Mouse (Mus musculus): Measurements from ENCODE around the gene Nudt6. TPM values are rescaled to one million over a fixed set of nuclear protein-coding genes. Genes with fewer than 3 reads are reported as not detected.

The Nudt6 gene
- polyA plus RNA-seq (2016; fragmentation: Nextera tagmentation; extraction: Ambion mirVana) = 10.0 and 12.4 TPM in 2 replicates

DNA sequence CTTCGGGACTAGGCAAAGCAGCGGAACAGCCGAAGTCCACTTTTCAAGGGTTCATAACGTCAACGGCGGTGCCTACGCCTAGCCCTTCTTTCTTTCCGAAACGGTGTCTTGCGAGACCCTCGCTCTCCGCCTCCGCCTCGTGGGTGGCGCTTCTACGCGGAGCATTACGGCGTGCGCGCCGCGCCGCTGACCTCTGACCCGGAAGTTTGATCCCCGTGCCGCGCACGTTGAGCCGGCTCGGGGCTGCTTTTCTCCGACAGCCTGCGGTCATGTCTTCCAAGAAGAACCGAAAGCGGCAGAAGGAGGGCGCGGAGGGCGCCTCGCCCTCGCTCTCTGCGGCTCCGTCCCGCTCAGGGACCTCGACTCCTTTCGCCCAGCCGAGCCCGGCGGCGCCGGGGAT is at the start of gene Nudt6:
Gene Nudt6 (minus strand): TSS at position 140 of the 400 bp plus-strand sequence.
- no peaks in the 10 kb centered on the region for H3K36me3 ChIP-seq
- H3K9ac ChIP-seq = peak within 1 kb of the TSS; percentile 86
- H3K27me3 ChIP-seq (replicated peaks) = no peaks in the 10 kb centered on the region
- H3K4me1 ChIP-seq (replicated peaks) = peaks cover 11% of the 10 kb centered on the region
- ATAC-seq (ENCODE audit: insufficient number of reproducible peaks, low FRiP score) = peak; percentile 88
- peak within 1 kb of the TSS; percentile 88 for H3K4me2 ChIP-seq
- H3K4me3 ChIP-seq = peak within 1 kb of the TSS; percentile 85
- no peaks in the 10 kb centered on the region for H3K9me3 ChIP-seq (replicated peaks)
- peak within 1 kb of the TSS; percentile 93 for H3K27ac ChIP-seq (ENCODE audit: poor library complexity, severe bottlenecking)
- WGBS = under 1% methylated on average over 50 of the region's 50 CpGs

DNA sequence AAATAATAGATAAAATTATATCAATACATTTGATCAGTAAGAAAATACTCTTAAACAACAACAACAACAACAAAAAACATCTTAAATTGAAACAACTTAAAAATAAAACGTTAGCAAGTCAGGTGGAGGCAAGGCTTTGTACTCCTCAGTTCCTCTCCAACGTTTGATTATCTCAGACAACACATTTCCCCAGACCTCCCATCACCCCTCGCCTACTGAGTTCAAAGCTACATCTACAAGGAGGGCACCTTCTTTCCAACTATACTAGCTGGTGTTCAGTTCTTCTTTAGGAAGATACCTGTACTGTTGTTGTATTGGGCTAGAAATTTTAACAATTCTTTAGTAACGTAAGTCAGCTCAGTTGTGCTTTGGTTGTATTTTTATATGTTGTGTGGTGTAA is 49.3 kb upstream of the Nudt6 start:
- Histone ChIP-seq H3K9ac (no peak overlapping the region), H3K4me2 (no peak overlapping the region), H3K36me3 (peaks cover 6% of the 10 kb centered on the region; the same call in 1 of the 2 replicates), H3K4me1 (replicated peaks) (no peaks in the 10 kb centered on the region), H3K9me3 (replicated peaks) (no peaks in the 10 kb centered on the region), H3K27ac (ENCODE audit: poor library complexity, severe bottlenecking) (no peak overlapping the region), H3K4me3 (no peak overlapping the region), H3K27me3 (replicated peaks) (no peaks in the 10 kb centered on the region)
- ATAC-seq (ENCODE audit: insufficient number of reproducible peaks, low FRiP score) = no peak
- 73% methylated on average over 4 of the region's 4 CpGs for WGBS

- Histone ChIP-seq H3K4me2 (no peak overlapping the region), H3K27ac (ENCODE audit: poor library complexity, severe bottlenecking) (no peak overlapping the region), H3K36me3 (peaks cover 6% of the 10 kb centered on the region; the same call in 1 of the 2 replicates), H3K4me1 (replicated peaks) (no peaks in the 10 kb centered on the region), H3K4me3 (no peak overlapping the region), H3K9me3 (replicated peaks) (no peaks in the 10 kb centered on the region), H3K9ac (no peak overlapping the region), H3K27me3 (replicated peaks) (no peaks in the 10 kb centered on the region)
- WGBS = 90% methylated on average over 2 of the region's 2 CpGs
- no peak for ATAC-seq (ENCODE audit: insufficient number of reproducible peaks, low FRiP score)
Measured at GRCm38 (mm10) chr3:37468170-37468569, 48.2 kb upstream of the Nudt6 start.

GRCm38 (mm10) chr3:37455992-37456391 is 36.0 kb upstream of the Nudt6 start:
- WGBS = 41% methylated on average over 1 of the region's 1 CpGs
- Histone ChIP-seq H3K4me1 (replicated peaks) (no peaks in the 10 kb centered on the region), H3K27me3 (replicated peaks) (no peaks in the 10 kb centered on the region), H3K4me3 (no peak overlapping the region), H3K36me3 (peaks cover 4% of the 10 kb centered on the region; the same call in 1 of the 2 replicates), H3K9ac (no peak overlapping the region), H3K4me2 (no peak overlapping the region), H3K9me3 (replicated peaks) (no peaks in the 10 kb centered on the region), H3K27ac (ENCODE audit: poor library complexity, severe bottlenecking) (no peak overlapping the region)
- no peak for ATAC-seq (ENCODE audit: insufficient number of reproducible peaks, low FRiP score)

GRCm38 (mm10) chr3:37443409-37443808 is 23.4 kb upstream of the Nudt6 start:
- no peak for ATAC-seq (ENCODE audit: insufficient number of reproducible peaks, low FRiP score)
- Histone ChIP-seq H3K4me3 (no peak overlapping the region), H3K9me3 (replicated peaks) (no peaks in the 10 kb centered on the region), H3K27me3 (replicated peaks) (no peaks in the 10 kb centered on the region), H3K9ac (no peak overlapping the region), H3K27ac (ENCODE audit: poor library complexity, severe bottlenecking) (no peak overlapping the region), H3K4me2 (no peak overlapping the region), H3K4me1 (replicated peaks) (no peaks in the 10 kb centered on the region), H3K36me3 (peaks cover 23% of the 10 kb centered on the region)
- 97% methylated on average over 2 of the region's 2 CpGs for WGBS

DNA sequence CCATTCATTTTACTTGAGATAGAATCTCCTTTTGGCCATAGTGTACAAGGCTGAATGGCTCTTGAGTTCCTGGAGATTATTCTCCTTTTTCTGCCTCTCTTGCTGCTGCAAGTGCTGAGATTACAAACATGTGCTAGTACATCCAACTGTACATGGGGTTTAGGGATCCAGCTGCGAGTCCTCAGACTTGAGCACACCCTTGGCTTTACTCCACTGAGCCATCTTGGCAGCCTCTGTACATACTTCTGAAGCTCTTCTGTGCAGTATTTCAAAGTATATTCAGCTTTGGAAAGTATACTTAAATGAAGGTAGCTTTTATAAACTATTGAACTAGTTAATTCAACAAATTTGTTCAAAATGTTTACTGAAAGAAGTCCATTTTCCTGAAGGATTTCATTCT is 19.8 kb upstream of the Nudt6 start:
- no peak overlapping the region for H3K4me2 ChIP-seq
- no peak overlapping the region for H3K4me3 ChIP-seq
- no peak overlapping the region for H3K27ac ChIP-seq (ENCODE audit: poor library complexity, severe bottlenecking)
- ATAC-seq (ENCODE audit: insufficient number of reproducible peaks, low FRiP score) = no peak
- no peaks in the 10 kb centered on the region for H3K4me1 ChIP-seq (replicated peaks)
- 90% methylated on average over 1 of the region's 1 CpGs for WGBS
- no peaks in the 10 kb centered on the region for H3K27me3 ChIP-seq (replicated peaks)
- peaks cover 27% of the 10 kb centered on the region for H3K36me3 ChIP-seq
- H3K9me3 ChIP-seq (replicated peaks) = no peaks in the 10 kb centered on the region
- H3K9ac ChIP-seq = no peak overlapping the region

- no peaks in the 10 kb centered on the region for H3K27me3 ChIP-seq (replicated peaks)
- no peaks in the 10 kb centered on the region for H3K4me1 ChIP-seq (replicated peaks)
- H3K36me3 ChIP-seq = peaks cover 27% of the 10 kb centered on the region
- no peaks in the 10 kb centered on the region for H3K9me3 ChIP-seq (replicated peaks)
- H3K4me2 ChIP-seq = no peak overlapping the region
- H3K27ac ChIP-seq (ENCODE audit: poor library complexity, severe bottlenecking) = no peak overlapping the region
- no peak overlapping the region for H3K9ac ChIP-seq
- no peak overlapping the region for H3K4me3 ChIP-seq
- no peak for ATAC-seq (ENCODE audit: insufficient number of reproducible peaks, low FRiP score)
Measured at GRCm38 (mm10) chr3:37430359-37430758, 10.3 kb upstream of the Nudt6 start.

DNA sequence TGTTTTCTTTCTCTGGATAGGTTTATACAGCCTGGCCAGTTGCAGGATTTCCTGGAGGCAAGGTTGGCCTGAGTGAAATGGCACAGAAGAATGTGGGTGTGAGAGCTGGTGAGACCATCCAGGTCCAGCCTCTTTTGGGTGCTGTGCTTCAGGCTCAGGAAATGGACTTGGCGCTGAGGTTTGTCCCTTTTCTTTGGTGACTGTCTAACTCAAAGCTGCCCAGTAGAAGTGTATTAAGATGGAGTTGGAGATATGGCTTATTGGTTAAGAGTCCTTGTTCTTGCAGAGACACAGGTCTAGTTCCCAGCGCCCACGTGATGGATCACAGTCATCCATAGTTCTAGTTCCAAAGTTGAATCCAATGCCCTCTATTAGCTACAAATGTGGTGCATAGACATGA is 6.1 kb upstream of the Nudt6 start:
- ATAC-seq (ENCODE audit: insufficient number of reproducible peaks, low FRiP score) = no peak
- no peaks in the 10 kb centered on the region for H3K9me3 ChIP-seq (replicated peaks)
- no peak overlapping the region for H3K27ac ChIP-seq (ENCODE audit: poor library complexity, severe bottlenecking)
- peaks cover 23% of the 10 kb centered on the region for H3K36me3 ChIP-seq
- 92% methylated on average over 3 of the region's 3 CpGs for WGBS
- no peak overlapping the region for H3K9ac ChIP-seq
- H3K4me1 ChIP-seq (replicated peaks) = peaks cover 4% of the 10 kb centered on the region
- no peak overlapping the region for H3K4me2 ChIP-seq
- H3K27me3 ChIP-seq (replicated peaks) = no peaks in the 10 kb centered on the region
- no peak overlapping the region for H3K4me3 ChIP-seq

- 18% methylated on average over 3 of the region's 3 CpGs for WGBS
- Histone ChIP-seq H3K4me3 (peak overlapping the region; percentile 85), H3K4me2 (peak overlapping the region; percentile 88), H3K9me3 (replicated peaks) (no peaks in the 10 kb centered on the region), H3K27ac (ENCODE audit: poor library complexity, severe bottlenecking) (no peak overlapping the region), H3K9ac (peak overlapping the region; percentile 86), H3K36me3 (peaks cover 7% of the 10 kb centered on the region), H3K27me3 (replicated peaks) (no peaks in the 10 kb centered on the region), H3K4me1 (replicated peaks) (peaks cover 11% of the 10 kb centered on the region)
- ATAC-seq (ENCODE audit: insufficient number of reproducible peaks, low FRiP score) = no peak
Measured at GRCm38 (mm10) chr3:37421179-37421578, 1.2 kb upstream of the Nudt6 start.

GRCm38 (mm10) chr3:37420641-37421040 is 630 bp upstream of the Nudt6 start:
- ATAC-seq (ENCODE audit: insufficient number of reproducible peaks, low FRiP score) = no peak

DNA sequence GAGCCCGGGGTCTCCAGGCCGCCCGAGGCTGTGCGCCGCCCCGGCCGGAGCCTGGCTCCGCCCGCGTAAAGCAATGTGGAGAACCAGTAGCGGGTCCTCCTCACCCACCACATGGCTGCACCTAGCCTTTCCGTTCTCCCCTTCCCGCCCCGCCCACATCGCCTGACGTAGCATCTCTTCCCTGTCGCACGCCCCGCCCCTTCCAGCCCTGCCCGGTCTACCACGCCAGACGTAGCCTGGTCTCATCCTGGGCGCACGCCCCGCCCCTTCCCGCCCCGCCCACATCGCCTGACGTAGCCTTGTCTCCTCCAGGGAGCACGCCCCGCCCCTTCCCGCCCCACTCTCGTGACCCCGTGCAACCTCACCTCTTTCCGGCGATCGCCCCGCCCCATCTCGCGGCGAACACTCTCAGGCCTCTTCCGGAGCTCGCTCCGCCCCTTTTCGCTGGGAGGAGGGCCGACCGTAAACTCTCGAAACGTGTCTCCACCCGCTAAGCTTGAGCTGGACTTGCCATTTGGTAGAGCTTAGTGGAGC is 486 bp downstream of the Nudt6 start, which contains the start of gene Spata5:
Gene Spata5 (plus strand): TSS at position 439 of the 534 bp plus-strand sequence.
- Histone ChIP-seq H3K4me1 (replicated peaks) (peaks cover 11% of the 10 kb centered on the region), H3K9me3 (replicated peaks) (no peaks in the 10 kb centered on the region), H3K27ac (ENCODE audit: poor library complexity, severe bottlenecking) (peak within 1 kb of the TSS; percentile 93), H3K27me3 (replicated peaks) (no peaks in the 10 kb centered on the region), H3K36me3 (no peaks in the 10 kb centered on the region), H3K4me3 (peak within 1 kb of the TSS; percentile 85), H3K4me2 (peak within 1 kb of the TSS; percentile 88), H3K9ac (peak within 1 kb of the TSS; percentile 86)
- ATAC-seq (ENCODE audit: insufficient number of reproducible peaks, low FRiP score) = peak; percentile 98
- under 1% methylated on average over 49 of the region's 50 CpGs for WGBS

More at GRCm38 (mm10) chr3:37420641-37421040, 630 bp upstream of the Nudt6 start:
- WGBS = under 1% methylated on average over 24 of the region's 24 CpGs
- peaks cover 4% of the 10 kb centered on the region for H3K36me3 ChIP-seq
- peaks cover 11% of the 10 kb centered on the region for H3K4me1 ChIP-seq (replicated peaks)
- H3K4me2 ChIP-seq = peak overlapping the region; percentile 88
- no peaks in the 10 kb centered on the region for H3K27me3 ChIP-seq (replicated peaks)
- H3K4me3 ChIP-seq = peak overlapping the region; percentile 85
- peak overlapping the region; percentile 86 for H3K9ac ChIP-seq
- H3K27ac ChIP-seq (ENCODE audit: poor library complexity, severe bottlenecking) = peak overlapping the region; percentile 83
- no peaks in the 10 kb centered on the region for H3K9me3 ChIP-seq (replicated peaks)

GRCm38 (mm10) chr3:37418961-37419457 is 1.0 kb downstream of the Nudt6 start:
- peak overlapping the region; percentile 93 for H3K27ac ChIP-seq (ENCODE audit: poor library complexity, severe bottlenecking)
- H3K4me3 ChIP-seq = peak overlapping the region; percentile 85
- under 1% methylated on average over 30 of the region's 30 CpGs for WGBS
- no peaks in the 10 kb centered on the region for H3K36me3 ChIP-seq
- H3K9ac ChIP-seq = peak overlapping the region; percentile 84
- H3K4me1 ChIP-seq (replicated peaks) = peaks cover 11% of the 10 kb centered on the region
- peak; percentile 23 for ATAC-seq (ENCODE audit: insufficient number of reproducible peaks, low FRiP score)
- peak overlapping the region; percentile 81 for H3K4me2 ChIP-seq
- no peaks in the 10 kb centered on the region for H3K9me3 ChIP-seq (replicated peaks)
- H3K27me3 ChIP-seq (replicated peaks) = no peaks in the 10 kb centered on the region
